Mouse (Mus musculus): ENCODE data around the gene Immp2l. TPM values are rescaled to one million over a fixed set of nuclear protein-coding genes. Genes with fewer than 3 reads are reported as not detected.

Gene Immp2l
- total and polyA plus RNA-seq, 3 experiments: 20.1 to 30.3 (median 23.1) TPM

GRCm38 (mm10) chr12:41349814-41350213, 325.9 kb downstream of the Immp2l start:
- Histone ChIP-seq H3K9ac (ENCODE audit: low read depth, low read length) (no peak overlapping the region), H3K27ac (no peak overlapping the region), H3K4me3 (no peak overlapping the region), H3K36me3 (ENCODE audit: control insufficient read depth, insufficient read depth, low read length) (no peaks in the 10 kb centered on the region), H3K4me1 (ENCODE audit: control insufficient read depth, insufficient read depth, low read length) (no peaks in the 10 kb centered on the region), H3K27me3 (ENCODE audit: control insufficient read depth, insufficient read depth, low read length) (no peaks in the 10 kb centered on the region), H3K79me2 (replicated peaks; ENCODE audit: control insufficient read depth, insufficient read depth, low read length) (no peaks in the 10 kb centered on the region)
- intact Hi-C loops (cut with DNase I): no loop called here
- TF ChIP-seq POLR2A (IDR thresholded peaks at IDR 0.05; ENCODE audit: insufficient read depth, low read depth, low read length) (no peak), EP300 (IDR thresholded peaks at IDR 0.05; ENCODE audit: insufficient read depth, low read depth, low read length) (no peak), CTCF (IDR thresholded peaks at IDR 0.05) (no peak)
- no peak for DNase-seq
- 24% methylated on average over 2 of the region's 2 CpGs for WGBS

GRCm38 (mm10) chr12:41351275-41351674, 327.4 kb downstream of the Immp2l start:
- DNase-seq: no peak
- Histone ChIP-seq H3K27me3 (ENCODE audit: control insufficient read depth, insufficient read depth, low read length) (no peaks in the 10 kb centered on the region), H3K36me3 (ENCODE audit: control insufficient read depth, insufficient read depth, low read length) (no peaks in the 10 kb centered on the region), H3K79me2 (replicated peaks; ENCODE audit: control insufficient read depth, insufficient read depth, low read length) (no peaks in the 10 kb centered on the region), H3K27ac (no peak overlapping the region), H3K9ac (ENCODE audit: low read depth, low read length) (no peak overlapping the region), H3K4me3 (no peak overlapping the region), H3K4me1 (ENCODE audit: control insufficient read depth, insufficient read depth, low read length) (no peaks in the 10 kb centered on the region)
- no peak for TF ChIP-seq POLR2A (IDR thresholded peaks at IDR 0.05; ENCODE audit: insufficient read depth, low read depth, low read length)
- TF ChIP-seq CTCF (IDR thresholded peaks at IDR 0.05): no peak
- no peak for TF ChIP-seq EP300 (IDR thresholded peaks at IDR 0.05; ENCODE audit: insufficient read depth, low read depth, low read length)
- intact Hi-C loops (cut with DNase I): no loop called here
- WGBS: 73% methylated on average over 2 of the region's 2 CpGs

GRCm38 (mm10) chr12:41354857-41355256, 331.0 kb downstream of the Immp2l start:
- Histone ChIP-seq H3K4me3 (no peak overlapping the region), H3K9ac (ENCODE audit: low read depth, low read length) (no peak overlapping the region), H3K27me3 (ENCODE audit: control insufficient read depth, insufficient read depth, low read length) (no peaks in the 10 kb centered on the region), H3K79me2 (replicated peaks; ENCODE audit: control insufficient read depth, insufficient read depth, low read length) (no peaks in the 10 kb centered on the region), H3K4me1 (ENCODE audit: control insufficient read depth, insufficient read depth, low read length) (no peaks in the 10 kb centered on the region), H3K27ac (no peak overlapping the region), H3K36me3 (ENCODE audit: control insufficient read depth, insufficient read depth, low read length) (no peaks in the 10 kb centered on the region)
- WGBS: 70% methylated on average over 1 of the region's 1 CpGs
- DNase-seq: no peak
- intact Hi-C loops (cut with DNase I): no loop called here
- TF ChIP-seq CTCF (IDR thresholded peaks at IDR 0.05) (no peak), EP300 (IDR thresholded peaks at IDR 0.05; ENCODE audit: insufficient read depth, low read depth, low read length) (no peak), POLR2A (IDR thresholded peaks at IDR 0.05; ENCODE audit: insufficient read depth, low read depth, low read length) (no peak)

- H3K36me3 ChIP-seq (ENCODE audit: control insufficient read depth, insufficient read depth, low read length): no peaks in the 10 kb centered on the region
- intact Hi-C loops (cut with DNase I): no loop called here
- no peak for DNase-seq
- H3K4me1 ChIP-seq (ENCODE audit: control insufficient read depth, insufficient read depth, low read length): no peaks in the 10 kb centered on the region
- H3K79me2 ChIP-seq (replicated peaks; ENCODE audit: control insufficient read depth, insufficient read depth, low read length): no peaks in the 10 kb centered on the region
- no peak overlapping the region for H3K4me3 ChIP-seq
- no peaks in the 10 kb centered on the region for H3K27me3 ChIP-seq (ENCODE audit: control insufficient read depth, insufficient read depth, low read length)
- H3K9ac ChIP-seq (ENCODE audit: low read depth, low read length): no peak overlapping the region
- 62% methylated on average over 3 of the region's 3 CpGs for WGBS
- TF ChIP-seq EP300 (IDR thresholded peaks at IDR 0.05; ENCODE audit: insufficient read depth, low read depth, low read length) (no peak), POLR2A (IDR thresholded peaks at IDR 0.05; ENCODE audit: insufficient read depth, low read depth, low read length) (no peak), CTCF (IDR thresholded peaks at IDR 0.05) (no peak)
- no peak overlapping the region for H3K27ac ChIP-seq
Measured at GRCm38 (mm10) chr12:41356040-41356439, 332.1 kb downstream of the Immp2l start.

- intact Hi-C loops (cut with DNase I): no loop called here
- Histone ChIP-seq H3K79me2 (replicated peaks; ENCODE audit: control insufficient read depth, insufficient read depth, low read length) (no peaks in the 10 kb centered on the region), H3K36me3 (ENCODE audit: control insufficient read depth, insufficient read depth, low read length) (no peaks in the 10 kb centered on the region), H3K9ac (ENCODE audit: low read depth, low read length) (no peak overlapping the region), H3K4me3 (no peak overlapping the region), H3K27ac (no peak overlapping the region), H3K27me3 (ENCODE audit: control insufficient read depth, insufficient read depth, low read length) (no peaks in the 10 kb centered on the region), H3K4me1 (ENCODE audit: control insufficient read depth, insufficient read depth, low read length) (no peaks in the 10 kb centered on the region)
- no peak for TF ChIP-seq POLR2A (IDR thresholded peaks at IDR 0.05; ENCODE audit: insufficient read depth, low read depth, low read length)
- DNase-seq: no peak
- WGBS: 58% methylated on average over 1 of the region's 1 CpGs
Measured at GRCm38 (mm10) chr12:41386685-41387084, 362.8 kb downstream of the Immp2l start.

GRCm38 (mm10) chr12:41394231-41394630, 370.3 kb downstream of the Immp2l start:
- no peak overlapping the region for H3K27ac ChIP-seq
- intact Hi-C loops (cut with DNase I): no loop called here
- H3K4me3 ChIP-seq: no peak overlapping the region
- H3K4me1 ChIP-seq (ENCODE audit: control insufficient read depth, insufficient read depth, low read length): no peaks in the 10 kb centered on the region
- no peak overlapping the region for H3K9ac ChIP-seq (ENCODE audit: low read depth, low read length)
- TF ChIP-seq CTCF (IDR thresholded peaks at IDR 0.05): no peak
- TF ChIP-seq POLR2A (IDR thresholded peaks at IDR 0.05; ENCODE audit: insufficient read depth, low read depth, low read length): no peak
- TF ChIP-seq EP300 (IDR thresholded peaks at IDR 0.05; ENCODE audit: insufficient read depth, low read depth, low read length): no peak
- H3K27me3 ChIP-seq (ENCODE audit: control insufficient read depth, insufficient read depth, low read length): no peaks in the 10 kb centered on the region
- no peaks in the 10 kb centered on the region for H3K79me2 ChIP-seq (replicated peaks; ENCODE audit: control insufficient read depth, insufficient read depth, low read length)
- H3K36me3 ChIP-seq (ENCODE audit: control insufficient read depth, insufficient read depth, low read length): no peaks in the 10 kb centered on the region
- no peak for DNase-seq

Measured in heart, adult 2 months (tissue).